Mouse (Mus musculus) kidney, embryonic 15.5 days (tissue): Measurements from ENCODE around the gene Zc2hc1b. TPM values are rescaled to one million over a fixed set of nuclear protein-coding genes. Genes with fewer than 3 reads are reported as not detected.
A peak's percentile ranks its signal among the peaks of the same experiment; 100 is the strongest.

ENCODE experiments used
- ATAC-seq: fragments of 200-750 bp; cut with Nextera tagmentation; replicated peaks from 2 replicates; pipeline ENCODE4 v1.8.0; 2017; ENCODE audit warnings: moderate TSS enrichment; ENCODE audit not compliant: low FRiP score
- H3K27ac ChIP-seq: fragments of 300-500 bp; sonication (generic); 2 replicates; pipeline ENCODE4 v1.5.1; 2015; ENCODE audit warnings: mild to moderate bottlenecking, inconsistent platforms
- H3K27me3 ChIP-seq: fragments of 300-500 bp; sonication (generic); 2 replicates; pipeline ENCODE4 v1.6.1; 2015; ENCODE audit warnings: inconsistent platforms
- H3K36me3 ChIP-seq: fragments of 300-500 bp; sonication (generic); 2 replicates; pipeline ENCODE4 v1.6.1; 2015; ENCODE audit warnings: inconsistent platforms
- H3K4me1 ChIP-seq: fragments of 300-500 bp; sonication (generic); 2 replicates; pipeline ENCODE4 v1.6.1; 2015; ENCODE audit warnings: inconsistent platforms
- H3K4me2 ChIP-seq: fragments of 300-500 bp; sonication (generic); 2 replicates; pipeline ENCODE4 v1.6.1; 2015; ENCODE audit warnings: moderate library complexity, mild to moderate bottlenecking, inconsistent platforms
- H3K4me3 ChIP-seq: fragments of 300-500 bp; sonication (generic); replicated peaks from 2 replicates; pipeline ENCODE4 v1.5.1; 2015; ENCODE audit warnings: mild to moderate bottlenecking, inconsistent platforms
- H3K9ac ChIP-seq: fragments of 300-500 bp; sonication (generic); 2 replicates; pipeline ENCODE4 v1.6.1; 2015; ENCODE audit warnings: mild to moderate bottlenecking, inconsistent platforms
- H3K9me3 ChIP-seq: fragments of 300-500 bp; sonication (generic); replicated peaks from 2 replicates; pipeline ENCODE4 v1.6.1; 2016; ENCODE audit warnings: inconsistent platforms
- WGBS: fragments of 180-500 bp; shearing (Covaris S2); methylation state at CpG from one replicate; pipeline ENCODE4 v1.1.7; 2015; ENCODE audit warnings: mixed read lengths; 5-methylcytosine and 5-hydroxymethylcytosine counted together
- polyA plus RNA-seq: library from polyadenylated mRNA; unstranded; fragments of >200 nt; fragmentation: Nextera tagmentation; extraction: Ambion mirVana; gene quantifications from 2 replicates; pipeline ENCODE4 v1.2.1, GENCODE M21; 2015

The Zc2hc1b gene
- polyA plus RNA-seq, 1 experiment from 2014 or later = not detected

DNA sequence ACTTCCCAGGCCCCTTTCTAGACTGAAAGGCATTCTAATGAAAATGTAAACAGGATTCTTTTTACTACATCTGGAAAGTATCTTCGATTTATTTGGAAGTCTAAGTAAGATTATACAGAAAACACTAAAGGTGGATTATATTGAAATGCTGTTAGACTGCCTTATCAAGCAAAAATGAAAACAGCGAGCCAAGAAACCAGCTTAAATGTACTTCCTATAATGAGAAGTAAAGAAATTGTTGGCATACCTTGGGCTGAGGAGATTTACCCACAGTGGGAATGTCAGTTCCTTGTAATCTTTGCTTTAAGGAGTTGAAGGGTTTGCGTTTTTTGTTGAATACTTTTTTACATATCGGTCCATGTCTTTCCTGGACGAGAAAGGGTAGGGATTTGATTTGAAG is 9.4 kb downstream of the Zc2hc1b start:
- Histone ChIP-seq H3K27ac (no peak overlapping the region), H3K4me2 (no peak overlapping the region)
- 83% methylated on average over 5 of the region's 5 CpGs for WGBS

DNA sequence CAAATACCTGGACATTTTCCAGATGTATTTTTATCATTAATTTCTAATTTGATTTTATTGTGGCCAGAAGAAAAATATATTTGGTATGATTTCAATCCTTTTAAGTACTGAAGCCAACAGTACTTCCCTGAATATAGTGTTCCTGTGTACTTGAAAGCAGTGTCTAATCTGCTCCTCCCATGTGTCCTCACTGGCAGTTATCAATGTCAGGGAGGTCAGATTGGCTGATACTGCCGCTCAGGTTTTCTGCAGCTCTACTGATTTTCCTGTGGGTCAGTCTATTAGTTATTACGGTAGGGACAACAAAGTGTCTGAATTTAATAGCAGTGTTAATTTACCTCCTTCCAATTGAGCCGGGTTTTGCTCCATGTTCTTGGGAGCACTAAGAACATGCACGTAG is 15.8 kb downstream of the Zc2hc1b start:
- no peak for ATAC-seq

More for the DNA sequence above, 9.4 kb downstream of the Zc2hc1b start:
- Histone ChIP-seq H3K9ac (no peak overlapping the region), H3K36me3 (no peaks in the 10 kb centered on the region), H3K27me3 (no peaks in the 10 kb centered on the region), H3K4me3 (no peak overlapping the region), H3K9me3 (no peaks in the 10 kb centered on the region), H3K4me1 (peaks cover 24% of the 10 kb centered on the region)
- no peak for ATAC-seq

DNA sequence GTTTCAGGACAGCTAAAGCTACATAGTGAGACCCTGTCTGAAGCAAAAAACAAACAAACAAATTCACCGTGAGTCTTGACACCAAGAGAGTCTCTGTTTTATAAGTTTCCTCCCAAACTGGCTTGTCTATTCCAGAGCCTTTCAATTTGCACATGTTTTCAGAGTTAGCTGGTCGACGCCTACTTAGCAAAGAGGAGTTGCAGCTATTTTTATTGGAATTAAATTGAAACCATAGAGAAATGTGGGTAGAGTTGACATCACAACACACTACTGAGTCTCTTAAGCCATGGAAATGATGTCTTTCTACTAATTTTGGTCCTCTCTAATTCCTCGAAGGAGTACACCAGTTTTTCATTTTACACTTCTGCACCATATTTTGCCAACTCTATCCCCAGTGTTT is 16.9 kb downstream of the Zc2hc1b start:
- H3K27me3 ChIP-seq = no peaks in the 10 kb centered on the region
- WGBS = 84% methylated on average over 4 of the region's 4 CpGs
- H3K9ac ChIP-seq = no peak overlapping the region
- no peak overlapping the region for H3K4me3 ChIP-seq
- no peak overlapping the region for H3K27ac ChIP-seq
- no peak for ATAC-seq
- no peaks in the 10 kb centered on the region for H3K36me3 ChIP-seq
- H3K9me3 ChIP-seq = no peaks in the 10 kb centered on the region
- no peak overlapping the region for H3K4me2 ChIP-seq
- no peaks in the 10 kb centered on the region for H3K4me1 ChIP-seq

More for the DNA sequence above, 15.8 kb downstream of the Zc2hc1b start:
- Histone ChIP-seq H3K9ac (no peak overlapping the region), H3K9me3 (no peaks in the 10 kb centered on the region), H3K4me2 (no peak overlapping the region), H3K36me3 (no peaks in the 10 kb centered on the region), H3K4me3 (no peak overlapping the region), H3K4me1 (no peaks in the 10 kb centered on the region), H3K27me3 (no peaks in the 10 kb centered on the region), H3K27ac (no peak overlapping the region)
- 78% methylated on average over 4 of the region's 4 CpGs for WGBS

DNA sequence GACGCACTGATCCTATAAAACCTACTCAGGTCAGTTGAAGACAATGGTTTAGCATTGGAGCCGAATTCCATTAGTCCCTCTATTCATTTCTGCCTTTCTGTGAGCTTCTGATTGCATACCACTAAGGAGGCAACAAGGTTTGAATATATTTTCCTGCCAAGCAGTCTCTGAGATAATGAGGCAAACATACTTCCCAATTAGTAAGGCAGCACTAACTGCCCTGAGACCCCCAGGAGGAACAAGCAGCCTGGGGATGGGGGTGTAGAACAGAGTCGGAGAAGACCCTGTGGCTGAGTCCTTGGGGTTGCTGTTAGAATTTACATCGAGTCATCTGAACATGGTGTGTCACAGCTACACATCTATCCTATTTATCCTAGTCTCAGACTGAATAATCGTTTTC is 22.4 kb downstream of the Zc2hc1b start:
- Histone ChIP-seq H3K4me1 (no peaks in the 10 kb centered on the region), H3K9me3 (no peaks in the 10 kb centered on the region), H3K27me3 (no peaks in the 10 kb centered on the region), H3K36me3 (no peaks in the 10 kb centered on the region), H3K4me2 (no peak overlapping the region), H3K27ac (no peak overlapping the region), H3K9ac (no peak overlapping the region), H3K4me3 (no peak overlapping the region)
- ATAC-seq = no peak
- WGBS = 88% methylated on average over 5 of the region's 5 CpGs

DNA sequence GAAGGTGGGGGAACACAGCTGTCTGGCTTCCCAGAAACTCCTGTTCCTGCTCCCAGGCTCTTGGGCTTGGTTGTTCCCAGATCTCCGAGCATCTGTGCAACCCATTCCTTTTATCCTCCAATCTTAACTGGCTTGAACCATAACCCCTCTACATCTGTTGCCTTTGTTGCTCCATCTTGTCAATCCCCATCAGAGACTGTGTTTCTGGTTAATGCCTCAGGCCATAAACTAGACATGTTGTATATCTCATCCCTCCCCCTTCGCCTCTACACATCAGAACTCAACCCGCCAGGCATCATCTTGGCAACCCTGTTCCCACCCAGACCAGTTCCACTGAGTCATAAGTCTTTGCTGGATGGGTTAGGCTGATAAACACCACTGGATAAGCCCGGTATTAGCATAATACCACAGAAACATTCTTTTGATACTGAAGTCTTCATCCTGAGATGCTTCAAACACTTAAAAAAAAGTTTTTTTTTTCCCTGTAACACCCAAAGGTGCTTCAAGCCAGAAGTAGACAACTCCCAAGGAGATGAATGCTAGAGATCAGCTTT is 24.9 kb downstream of the Zc2hc1b start:
- Histone ChIP-seq H3K27ac (no peak overlapping the region), H3K4me2 (no peak overlapping the region), H3K9me3 (no peaks in the 10 kb centered on the region), H3K4me1 (no peaks in the 10 kb centered on the region), H3K27me3 (no peaks in the 10 kb centered on the region), H3K36me3 (no peaks in the 10 kb centered on the region), H3K9ac (no peak overlapping the region), H3K4me3 (no peak overlapping the region)
- 87% methylated on average over 4 of the region's 4 CpGs for WGBS
- no peak for ATAC-seq

DNA sequence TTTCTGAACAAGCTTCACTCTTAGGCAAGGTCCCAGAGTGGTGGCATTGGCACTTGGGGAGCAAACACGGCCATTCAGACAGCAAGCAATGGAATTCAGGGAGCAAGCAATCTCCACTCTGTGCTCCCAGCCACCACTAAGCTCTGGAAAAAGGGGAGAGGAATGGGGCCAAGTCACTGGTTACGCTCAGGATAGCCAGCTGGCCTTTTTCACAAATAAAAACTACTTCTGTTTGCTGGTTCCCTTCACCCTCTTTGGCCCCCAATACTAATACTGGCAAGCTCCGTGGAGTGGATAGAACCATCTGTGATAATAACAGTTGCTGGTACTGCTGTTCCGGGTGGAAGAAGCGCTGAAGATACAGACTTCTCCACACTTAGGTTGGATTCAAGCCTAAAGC is 26.5 kb downstream of the Zc2hc1b start:
- Histone ChIP-seq H3K4me3 (no peak overlapping the region), H3K36me3 (no peaks in the 10 kb centered on the region), H3K9me3 (no peaks in the 10 kb centered on the region), H3K27ac (peak overlapping the region; percentile 34; the same call in 1 of the 2 replicates), H3K27me3 (no peaks in the 10 kb centered on the region), H3K9ac (no peak overlapping the region), H3K4me2 (no peak overlapping the region), H3K4me1 (no peaks in the 10 kb centered on the region)
- WGBS = 69% methylated on average over 5 of the region's 5 CpGs
- ATAC-seq = no peak

DNA sequence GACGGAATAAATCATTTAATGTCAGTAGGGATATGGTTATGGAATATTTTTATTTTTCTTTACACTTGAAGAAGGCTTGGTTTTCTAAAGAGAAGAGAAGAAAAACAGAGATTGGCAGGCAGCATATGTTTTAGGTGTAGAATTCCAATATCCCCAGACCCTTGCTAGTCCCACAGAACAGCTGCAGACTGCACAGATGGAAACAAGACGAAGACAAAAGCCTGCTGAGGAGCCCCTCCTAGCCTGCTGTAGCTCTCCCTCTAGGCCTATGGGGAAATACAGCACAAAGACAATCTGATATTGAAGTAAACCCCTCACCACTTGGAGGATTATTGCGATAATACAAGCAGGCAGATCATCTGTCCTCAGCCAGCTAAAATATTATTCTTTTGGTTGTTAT is 27.4 kb downstream of the Zc2hc1b start:
- H3K4me3 ChIP-seq = no peak overlapping the region
- H3K4me1 ChIP-seq = no peaks in the 10 kb centered on the region
- H3K9ac ChIP-seq = no peak overlapping the region
- H3K4me2 ChIP-seq = no peak overlapping the region
- no peak overlapping the region for H3K27ac ChIP-seq
- no peak for ATAC-seq
- no peaks in the 10 kb centered on the region for H3K36me3 ChIP-seq
- H3K9me3 ChIP-seq = no peaks in the 10 kb centered on the region
- 74% methylated on average over 3 of the region's 3 CpGs for WGBS
- H3K27me3 ChIP-seq = no peaks in the 10 kb centered on the region

DNA sequence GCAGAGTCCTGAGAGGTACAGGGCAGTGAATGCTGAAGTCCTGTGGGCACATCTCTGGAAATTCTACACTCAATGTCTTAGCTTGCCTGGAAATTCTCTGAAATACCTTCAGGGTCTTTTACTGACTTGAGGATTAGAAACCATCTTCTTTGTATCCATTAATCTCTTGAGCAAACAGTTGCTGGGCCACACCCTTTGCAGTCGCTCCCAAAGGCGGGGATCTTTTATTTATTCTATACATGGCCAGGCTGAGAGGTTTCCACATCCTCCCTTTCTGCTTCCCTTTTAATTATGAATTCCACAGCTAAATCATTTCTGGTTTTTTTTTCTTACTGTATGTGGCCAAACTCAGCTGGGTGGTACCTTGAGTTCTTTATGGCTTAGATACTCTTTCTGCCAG is 37.4 kb downstream of the Zc2hc1b start:
- Histone ChIP-seq H3K4me2 (no peak overlapping the region), H3K9ac (no peak overlapping the region), H3K27ac (no peak overlapping the region), H3K36me3 (no peaks in the 10 kb centered on the region), H3K27me3 (no peaks in the 10 kb centered on the region), H3K9me3 (no peaks in the 10 kb centered on the region), H3K4me3 (no peak overlapping the region), H3K4me1 (no peaks in the 10 kb centered on the region)
- ATAC-seq = no peak
- WGBS = 65% methylated on average over 2 of the region's 2 CpGs

DNA sequence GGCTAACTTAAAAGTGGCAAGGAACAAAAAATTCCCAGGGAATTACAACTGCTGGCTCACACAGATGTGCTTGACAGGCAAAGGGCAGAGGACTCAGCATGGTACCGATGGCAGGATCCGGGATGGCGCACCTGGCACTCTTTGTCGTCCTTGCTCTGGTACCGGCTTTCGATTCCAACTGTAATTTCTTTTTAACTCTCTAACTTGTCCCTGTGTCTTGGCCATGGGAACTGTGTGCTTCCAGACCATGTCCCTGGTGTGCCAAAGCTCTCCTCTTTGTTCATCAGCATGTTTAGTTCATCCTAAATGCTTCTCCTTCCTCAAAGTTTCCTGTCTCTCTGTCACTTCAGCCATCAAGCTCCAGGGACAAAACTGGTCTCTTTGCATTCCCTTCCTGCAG is 39.9 kb downstream of the Zc2hc1b start:
- Histone ChIP-seq H3K4me2 (no peak overlapping the region), H3K9me3 (no peaks in the 10 kb centered on the region), H3K9ac (no peak overlapping the region), H3K4me3 (no peak overlapping the region), H3K27me3 (no peaks in the 10 kb centered on the region), H3K27ac (no peak overlapping the region), H3K4me1 (no peaks in the 10 kb centered on the region), H3K36me3 (no peaks in the 10 kb centered on the region)
- ATAC-seq = no peak
- 94% methylated on average over 6 of the region's 6 CpGs for WGBS

DNA sequence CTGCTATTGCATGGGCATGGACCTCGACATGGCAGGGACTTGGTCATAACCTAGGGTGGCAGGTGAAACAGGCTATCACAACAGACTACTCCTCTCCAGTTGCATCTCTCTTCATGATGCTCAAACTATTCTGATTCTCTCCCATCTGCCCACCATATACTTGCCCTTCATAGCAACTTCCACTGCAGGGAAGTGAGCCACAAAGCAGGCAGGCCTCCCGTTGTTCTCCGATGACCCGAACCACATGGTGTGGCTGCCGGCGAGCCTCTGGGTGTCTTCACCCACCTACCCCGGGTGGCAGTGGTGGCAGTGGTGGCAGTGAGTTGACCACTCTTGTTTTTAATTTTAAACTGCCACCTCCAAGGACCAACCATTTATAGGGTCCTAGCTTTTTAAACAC is 42.1 kb downstream of the Zc2hc1b start:
- no peak overlapping the region for H3K4me2 ChIP-seq
- H3K27me3 ChIP-seq = no peaks in the 10 kb centered on the region
- H3K4me3 ChIP-seq = no peak overlapping the region
- no peaks in the 10 kb centered on the region for H3K4me1 ChIP-seq
- no peak overlapping the region for H3K27ac ChIP-seq
- no peaks in the 10 kb centered on the region for H3K36me3 ChIP-seq
- 89% methylated on average over 7 of the region's 7 CpGs for WGBS
- H3K9me3 ChIP-seq = no peaks in the 10 kb centered on the region
- no peak overlapping the region for H3K9ac ChIP-seq
- no peak for ATAC-seq

DNA sequence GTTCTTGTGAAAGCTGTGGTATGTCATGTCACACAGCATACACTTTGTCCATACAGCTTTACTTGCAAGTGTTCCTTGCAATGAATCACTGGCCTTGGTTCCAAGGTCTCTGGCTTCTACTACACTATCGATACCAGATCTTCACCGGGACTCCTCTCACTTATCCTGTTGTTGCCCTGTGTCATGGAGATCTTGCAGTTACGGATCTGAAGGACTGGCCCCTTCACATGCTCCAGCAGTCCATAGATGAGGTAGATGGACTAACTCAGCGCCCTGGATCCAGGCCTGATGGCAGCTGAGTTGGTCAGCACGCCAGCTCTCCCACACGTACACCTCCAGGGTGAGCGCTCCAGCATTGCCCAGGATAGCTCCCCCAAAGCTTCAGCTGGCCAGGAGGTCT is 42.5 kb downstream of the Zc2hc1b start:
- H3K9ac ChIP-seq = no peak overlapping the region
- H3K4me1 ChIP-seq = no peaks in the 10 kb centered on the region
- no peaks in the 10 kb centered on the region for H3K27me3 ChIP-seq
- no peak for ATAC-seq
- no peaks in the 10 kb centered on the region for H3K36me3 ChIP-seq
- no peaks in the 10 kb centered on the region for H3K9me3 ChIP-seq
- H3K4me3 ChIP-seq = no peak overlapping the region
- no peak overlapping the region for H3K4me2 ChIP-seq
- H3K27ac ChIP-seq = no peak overlapping the region
- 94% methylated on average over 7 of the region's 7 CpGs for WGBS

DNA sequence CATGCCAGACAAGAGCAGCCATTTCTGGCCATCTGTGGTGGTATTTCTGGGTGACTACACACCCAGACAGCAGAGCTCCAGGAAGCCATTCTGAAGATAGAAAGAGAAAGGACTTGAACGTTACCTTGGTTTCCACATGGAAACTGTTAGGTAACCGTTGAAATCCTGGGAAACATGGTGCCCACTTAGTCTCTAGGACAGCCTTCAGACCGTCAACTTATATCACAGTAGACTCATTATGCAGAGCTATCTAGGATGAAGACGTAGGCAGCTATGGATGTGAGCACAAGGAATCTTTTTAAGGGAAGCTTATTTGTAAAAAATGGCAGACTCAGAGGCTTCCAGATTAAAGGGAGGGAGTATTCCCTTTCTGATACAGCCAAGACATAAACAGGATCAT is 44.0 kb downstream of the Zc2hc1b start:
- H3K4me2 ChIP-seq = no peak overlapping the region
- WGBS = 87% methylated on average over 4 of the region's 4 CpGs
- no peak overlapping the region for H3K4me3 ChIP-seq
- no peak overlapping the region for H3K27ac ChIP-seq
- H3K36me3 ChIP-seq = peaks cover 3% of the 10 kb centered on the region
- H3K27me3 ChIP-seq = no peaks in the 10 kb centered on the region
- H3K4me1 ChIP-seq = no peaks in the 10 kb centered on the region
- H3K9me3 ChIP-seq = no peaks in the 10 kb centered on the region
- no peak overlapping the region for H3K9ac ChIP-seq
- ATAC-seq = no peak

DNA sequence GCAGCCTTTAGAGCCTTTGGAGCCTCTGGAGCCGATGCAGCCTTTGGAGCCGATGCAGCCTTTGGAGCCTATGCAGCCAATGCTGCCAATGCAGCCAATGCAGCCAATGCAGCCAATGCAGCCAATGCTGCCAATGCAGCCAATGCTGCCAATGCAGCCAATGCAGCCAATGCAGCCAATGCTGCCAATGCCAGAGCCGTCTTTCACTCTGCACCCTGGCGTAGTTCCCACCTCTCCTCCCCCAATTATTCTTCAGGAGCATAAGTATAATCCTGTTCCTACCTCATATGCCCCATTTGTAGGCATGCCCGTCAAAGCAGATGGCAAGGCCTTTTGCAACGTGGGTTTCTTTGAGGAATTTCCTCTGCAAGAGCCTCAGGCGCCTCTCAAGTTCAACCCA is 49.9 kb downstream of the Zc2hc1b start:
- no peak overlapping the region for H3K4me3 ChIP-seq
- H3K27me3 ChIP-seq = no peaks in the 10 kb centered on the region
- H3K36me3 ChIP-seq = peaks cover 44% of the 10 kb centered on the region
- ATAC-seq = no peak
- WGBS = 92% methylated on average over 7 of the region's 7 CpGs
- H3K4me2 ChIP-seq = no peak overlapping the region
- no peaks in the 10 kb centered on the region for H3K9me3 ChIP-seq
- H3K9ac ChIP-seq = no peak overlapping the region
- H3K27ac ChIP-seq = no peak overlapping the region
- no peaks in the 10 kb centered on the region for H3K4me1 ChIP-seq
